28 mouse cellular contexts compared by ENCODE assay signal in genomic region chr2:11625890-11626289, GRCm38 (mm10). TPM values are rescaled to one million over a fixed set of nuclear protein-coding genes. Genes with fewer than 3 reads are reported as not detected.
"Had no signal": no experiment of that assay in that cellular context is flagged by ENCODE, and none has a peak within 500 bp of the region (broad histone marks: within the 10 kb centered on the region; RNA-seq: fewer than 3 reads in every experiment).

TSS of gene Gm17490 (minus strand) at chr2:11626264.

- ATAC-seq: midbrain, embryonic 16.5 days had no signal

- DNase-seq: lung, adult 18-20 months; lung, embryonic 14.5 days; lung, postnatal 10 days; lung, postnatal 4 days; midbrain, embryonic 14.5 days; retina, postnatal 1 day; right cerebral cortex, adult 18-20 months; right cerebral cortex, postnatal 25 days; right cerebral cortex, postnatal 4 days; spleen, adult 18-20 months; thymus, adult 18-20 months; thymus, postnatal 25 days; thymus, postnatal 4 days had no signal

RNA-seq across cellular contexts. Expression of gene Gm17490, which starts in this region (rescaled TPM):
- total RNA-seq: megakaryocyte, adult 5-6 weeks; megakaryocyte-erythroid progenitor cell, adult 5-6 weeks had no signal
- polyA plus RNA-seq: lung, embryonic 14.5 days; lung, embryonic 16.5 days; midbrain, embryonic 10.5 days; midbrain, embryonic 12.5 days; midbrain, embryonic 14.5 days; midbrain, embryonic 16.5 days; myocyte; neural tube, embryonic 11.5 days; neural tube, embryonic 13.5 days; neural tube, embryonic 15.5 days; small intestine, adult 2 months; stomach, embryonic 14.5 days; stomach, embryonic 16.5 days; thymus, postnatal 0 days; urinary bladder, adult 2 months had no signal
